Mouse (Mus musculus): ENCODE results near the gene Fmo2.

GRCm38 (mm10) chr1:162840211-162840610 lies 58.3 kb downstream of the Fmo2 start:
- TF ChIP-seq CTCF (IDR thresholded peaks at IDR 0.05; ENCODE audit: low read depth) (no peak), EP300 (IDR thresholded peaks at IDR 0.05; ENCODE audit: low read depth) (no peak)
